Mouse (Mus musculus) urinary bladder, postnatal 36 days (tissue): ENCODE measurements around the gene Pogz.

ENCODE experiments used
- DNase-seq, 2 experiments: peaks; one replicate each; pipeline ENCODE4 v3.0.0; 2022; ENCODE audit warnings: low spot score in 2 of 2, mixed read lengths in 1 of 2

The Pogz gene

GRCm38 (mm10) chr3:94837183-94837890 is at the start of gene Pogz:
Gene Pogz (plus strand): TSS chr3:94837567.
- peak; percentile 90 to 96 for DNase-seq

- DNase-seq: no peak
Observed at GRCm38 (mm10) chr3:94789071-94789470, 48.3 kb upstream of the Pogz start.

GRCm38 (mm10) chr3:94789516-94789915 is 47.9 kb upstream of the Pogz start:
- DNase-seq: no peak

- no peak for DNase-seq
Observed at GRCm38 (mm10) chr3:94792258-94792657, 45.1 kb upstream of the Pogz start.

GRCm38 (mm10) chr3:94793672-94794071 is 43.7 kb upstream of the Pogz start:
- DNase-seq: no peak

- no peak for DNase-seq
Observed at GRCm38 (mm10) chr3:94794359-94794758, 43.0 kb upstream of the Pogz start.

GRCm38 (mm10) chr3:94795596-94796140 is 41.7 kb upstream of the Pogz start:
- no peak for DNase-seq

GRCm38 (mm10) chr3:94796181-94796580 is 41.2 kb upstream of the Pogz start:
- DNase-seq: no peak

- DNase-seq: peak in 1 of 2 experiments; percentile 42
Observed at GRCm38 (mm10) chr3:94804146-94804545, 33.2 kb upstream of the Pogz start.

GRCm38 (mm10) chr3:94804976-94805375 is 32.4 kb upstream of the Pogz start:
- DNase-seq: no peak

- DNase-seq: no peak
Observed at GRCm38 (mm10) chr3:94808296-94808695, 29.1 kb upstream of the Pogz start.

- DNase-seq: no peak
Observed at GRCm38 (mm10) chr3:94811628-94812027, 25.7 kb upstream of the Pogz start.

GRCm38 (mm10) chr3:94813651-94814050 is 23.7 kb upstream of the Pogz start:
- DNase-seq: no peak

GRCm38 (mm10) chr3:94814063-94814462 is 23.3 kb upstream of the Pogz start:
- DNase-seq: no peak

- DNase-seq: no peak
Observed at GRCm38 (mm10) chr3:94814663-94815062, 22.7 kb upstream of the Pogz start.

- DNase-seq: no peak
Observed at GRCm38 (mm10) chr3:94815603-94816002, 21.8 kb upstream of the Pogz start.

GRCm38 (mm10) chr3:94817731-94818130 is 19.6 kb upstream of the Pogz start:
- no peak for DNase-seq

GRCm38 (mm10) chr3:94819452-94820425 is 17.6 kb upstream of the Pogz start:
- DNase-seq: no peak

- peak; percentile 9 to 34 for DNase-seq
Observed at GRCm38 (mm10) chr3:94821008-94821638, 16.2 kb upstream of the Pogz start.

GRCm38 (mm10) chr3:94822082-94822481 is 15.3 kb upstream of the Pogz start:
- no peak for DNase-seq

GRCm38 (mm10) chr3:94824110-94824509 is 13.3 kb upstream of the Pogz start:
- no peak for DNase-seq

GRCm38 (mm10) chr3:94832100-94832499 is 5.3 kb upstream of the Pogz start:
- DNase-seq: no peak
